Mouse (Mus musculus) heart, embryonic 14.5 days (tissue): ENCODE measurements around the gene Tbkbp1. TPM values are rescaled to one million over a fixed set of nuclear protein-coding genes. Genes with fewer than 3 reads are reported as not detected.

Source experiments
- ATAC-seq: fragments of 200-750 bp; cut with Nextera tagmentation; 2 replicates; pipeline ENCODE4 v1.8.0; 2017; ENCODE audit warnings: low read depth, moderate TSS enrichment; ENCODE audit not compliant: insufficient number of reproducible peaks, insufficient read depth, low FRiP score
- H3K27ac ChIP-seq, 2 experiments: fragments of 200-500 bp in 1 of 2; fragments of 300-500 bp in 1 of 2; sonication (generic) in 1 of 2; replicated peaks in 1 of 2; 2 replicates each; pipeline ENCODE4 v1.5.1; 2012 to 2014; ENCODE audit warnings: low read depth in 2 of 2, low read length in 2 of 2, control low read depth in 1 of 2, mild to moderate bottlenecking in 1 of 2, mixed read lengths in 1 of 2; ENCODE audit not compliant: control insufficient read depth in 1 of 2, insufficient read depth in 1 of 2
- H3K27me3 ChIP-seq: fragments of 300-500 bp; sonication (generic); 2 replicates; pipeline ENCODE4 v1.6.1; 2014; ENCODE audit warnings: mild to moderate bottlenecking, low read length, control low read depth; ENCODE audit not compliant: control insufficient read depth, insufficient read depth
- H3K36me3 ChIP-seq: fragments of 300-500 bp; sonication (generic); 2 replicates; pipeline ENCODE4 v1.6.1; 2014; ENCODE audit warnings: mild to moderate bottlenecking, control low read depth, low read length, mixed read lengths; ENCODE audit not compliant: control insufficient read depth, insufficient read depth
- H3K4me1 ChIP-seq, 2 experiments: fragments of 200-500 bp in 1 of 2; fragments of 300-500 bp in 1 of 2; sonication (generic) in 1 of 2; 2 replicates each; pipeline ENCODE4 v1.6.1; 2012 to 2014; ENCODE audit warnings: low read length in 2 of 2, control low read depth in 1 of 2, mixed read lengths in 1 of 2; ENCODE audit not compliant: control insufficient read depth in 2 of 2, insufficient read depth in 2 of 2
- H3K4me2 ChIP-seq: fragments of 300-500 bp; sonication (generic); 2 replicates; pipeline ENCODE4 v1.6.1; 2014; ENCODE audit warnings: mild to moderate bottlenecking, low read length
- H3K4me3 ChIP-seq, 2 experiments: fragments of 200-500 bp in 1 of 2; fragments of 300-500 bp in 1 of 2; sonication (generic) in 1 of 2; 2 replicates each; pipeline ENCODE4 v1.5.1; 2012 to 2014; ENCODE audit warnings: low read length in 2 of 2, mild to moderate bottlenecking in 2 of 2, control low read depth in 1 of 2, low read depth in 1 of 2, moderate library complexity in 1 of 2; ENCODE audit not compliant: control insufficient read depth in 1 of 2, insufficient read depth in 1 of 2
- H3K9ac ChIP-seq: fragments of 300-500 bp; sonication (generic); 2 replicates; pipeline ENCODE4 v1.6.1; 2014; ENCODE audit warnings: mild to moderate bottlenecking, low read length
- H3K9me3 ChIP-seq: fragments of 300-500 bp; sonication (generic); 2 replicates; pipeline ENCODE4 v1.6.1; 2016; ENCODE audit warnings: low read length, control low read depth; ENCODE audit not compliant: control insufficient read depth
- WGBS: fragments of 180-500 bp; shearing (Covaris S2); extraction: QIAGEN DNeasy Blood & Tissue Kit; methylation state at CpG from one replicate; pipeline ENCODE4 v1.1.7; 2014; 5-methylcytosine and 5-hydroxymethylcytosine counted together
- polyA plus RNA-seq: library from polyadenylated mRNA; unstranded; fragments of >200 nt; fragmentation: Nextera tagmentation; extraction: Ambion mirVana; gene quantifications from 2 replicates; pipeline ENCODE4 v1.2.1, GENCODE M21; 2014

Gene Tbkbp1
- polyA plus RNA-seq, 1 experiment from 2014 or later = 7.3 TPM

DNA sequence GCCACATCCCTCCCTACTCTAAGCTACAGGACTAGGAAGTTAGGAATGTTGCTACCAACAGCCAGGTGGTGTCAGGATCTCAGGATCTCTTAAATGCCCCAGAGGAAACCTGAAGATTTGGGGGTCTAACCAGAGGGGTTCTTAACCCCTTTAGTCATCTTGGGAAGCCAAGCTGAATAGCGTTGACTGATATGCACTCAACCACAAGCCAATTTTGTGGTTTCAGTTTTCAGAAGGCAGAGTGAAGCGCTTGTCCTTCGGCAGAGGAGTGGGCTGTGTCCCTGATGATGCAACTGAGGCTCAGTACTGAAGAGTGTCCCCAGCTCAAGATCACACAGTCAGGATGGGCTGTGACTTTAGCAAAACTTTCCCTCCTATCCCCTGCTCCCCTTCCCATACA is 22.3 kb downstream of the Tbkbp1 start:
- Histone ChIP-seq H3K27me3 (peaks cover 33% of the 10 kb centered on the region), H3K36me3 (no peaks in the 10 kb centered on the region), H3K9me3 (no peaks in the 10 kb centered on the region), H3K27ac (no peak overlapping the region), H3K9ac (no peak overlapping the region), H3K4me2 (no peak overlapping the region), H3K4me1 (no peaks in the 10 kb centered on the region), H3K4me3 (no peak overlapping the region)
- WGBS = 69% methylated on average over 3 of the region's 3 CpGs
- no peak for ATAC-seq

DNA sequence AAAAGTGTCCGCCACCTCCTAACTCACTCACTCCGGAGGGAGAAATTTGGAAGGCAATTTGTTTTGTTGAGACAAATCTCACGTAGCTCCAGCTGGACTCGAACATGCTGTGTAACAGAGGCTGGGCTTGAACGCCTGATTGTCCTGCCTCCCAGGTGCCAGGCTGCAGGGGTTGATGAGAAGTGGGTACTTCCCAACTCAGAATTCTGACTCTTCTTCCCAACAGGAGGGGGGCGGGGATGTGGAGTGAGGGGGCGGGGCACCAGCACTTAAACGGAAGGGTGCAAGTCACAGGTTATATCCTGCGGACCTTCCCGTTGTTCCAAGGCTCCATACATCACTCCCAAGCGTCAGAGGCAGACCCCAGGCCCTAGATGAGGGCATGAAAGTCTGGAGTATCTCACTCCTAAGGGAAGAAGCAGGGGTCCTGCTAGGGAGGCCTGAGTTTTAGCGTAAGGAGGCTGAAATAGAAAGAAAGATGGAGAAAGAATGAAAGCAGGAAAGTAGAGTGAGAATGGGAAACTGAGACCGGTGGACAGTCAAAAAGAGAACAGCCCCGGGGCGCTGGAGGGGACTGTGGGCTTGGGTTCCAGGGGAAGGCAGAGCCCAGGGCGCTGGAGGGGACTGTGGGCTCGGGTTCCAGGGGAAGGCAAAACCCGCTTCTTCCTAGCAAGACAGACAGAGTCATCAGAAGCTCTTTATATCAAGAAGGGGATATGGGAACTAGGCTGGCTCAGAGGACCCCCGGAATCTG is 23.6 kb downstream of the Tbkbp1 start:
- no peak overlapping the region for H3K27ac ChIP-seq
- WGBS = 21% methylated on average over 19 of the region's 19 CpGs

DNA sequence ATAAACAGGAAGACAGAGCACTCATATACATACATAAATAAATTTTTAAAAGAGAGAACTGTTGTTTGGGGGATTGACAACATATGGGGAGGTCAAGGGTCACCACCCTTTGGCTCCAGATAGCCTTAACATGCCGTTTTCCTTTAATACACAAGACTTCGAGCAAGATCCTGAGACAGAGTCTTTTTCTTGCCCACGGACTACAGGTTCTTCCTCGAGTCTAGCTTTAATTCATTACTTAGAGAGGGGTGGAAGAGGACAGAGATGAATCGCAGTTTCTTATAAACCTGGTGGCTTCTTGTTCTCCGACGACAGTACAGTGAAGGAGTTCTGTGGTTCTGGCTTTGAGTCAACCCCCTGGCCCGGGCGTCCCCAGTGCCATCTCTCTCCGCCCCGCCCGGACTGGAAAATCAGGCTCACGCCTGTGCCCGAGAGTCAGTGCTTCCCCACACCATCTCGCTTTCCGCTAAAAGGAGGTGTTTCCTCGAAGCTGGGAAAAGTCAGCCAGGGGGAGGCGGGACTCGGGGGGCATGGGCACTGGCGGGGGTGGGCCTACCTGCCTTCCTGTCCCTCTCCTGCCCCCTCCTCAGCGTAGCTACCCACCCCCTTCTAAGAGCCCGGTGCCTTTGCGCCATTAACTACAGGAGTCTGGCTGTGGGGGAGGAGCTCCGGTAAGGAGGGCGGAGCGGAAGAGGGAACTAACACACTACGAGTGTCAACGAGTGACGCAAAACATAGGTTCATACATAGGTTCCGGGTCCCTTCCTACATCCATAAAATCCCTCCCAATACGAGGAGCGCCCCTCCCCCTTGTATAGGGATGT is 24.4 kb downstream of the Tbkbp1 start:
- peak overlapping the region; percentile 57 for H3K9ac ChIP-seq
- H3K4me2 ChIP-seq = peak overlapping the region; percentile 73
- ATAC-seq = peak; percentile 51; the same call in 1 of the 2 replicates
- H3K27ac ChIP-seq = no peak overlapping the region
- H3K9me3 ChIP-seq = no peaks in the 10 kb centered on the region
- 4% methylated on average over 32 of the region's 32 CpGs for WGBS
- H3K27me3 ChIP-seq = peaks cover 23% of the 10 kb centered on the region; the same call in 1 of the 2 replicates
- peak overlapping the region; percentile 31 to 43 for H3K4me3 ChIP-seq
- no peaks in the 10 kb centered on the region for H3K36me3 ChIP-seq
- H3K4me1 ChIP-seq = no peaks in the 10 kb centered on the region

More for the DNA sequence above, 23.6 kb downstream of the Tbkbp1 start:
- no peaks in the 10 kb centered on the region for H3K9me3 ChIP-seq
- no peak for ATAC-seq
- H3K4me1 ChIP-seq = no peaks in the 10 kb centered on the region
- H3K36me3 ChIP-seq = no peaks in the 10 kb centered on the region
- peak overlapping the region; percentile 31 to 43 for H3K4me3 ChIP-seq
- peaks cover 27% of the 10 kb centered on the region for H3K27me3 ChIP-seq
- H3K9ac ChIP-seq = peak overlapping the region; percentile 57
- peak overlapping the region; percentile 73 for H3K4me2 ChIP-seq

DNA sequence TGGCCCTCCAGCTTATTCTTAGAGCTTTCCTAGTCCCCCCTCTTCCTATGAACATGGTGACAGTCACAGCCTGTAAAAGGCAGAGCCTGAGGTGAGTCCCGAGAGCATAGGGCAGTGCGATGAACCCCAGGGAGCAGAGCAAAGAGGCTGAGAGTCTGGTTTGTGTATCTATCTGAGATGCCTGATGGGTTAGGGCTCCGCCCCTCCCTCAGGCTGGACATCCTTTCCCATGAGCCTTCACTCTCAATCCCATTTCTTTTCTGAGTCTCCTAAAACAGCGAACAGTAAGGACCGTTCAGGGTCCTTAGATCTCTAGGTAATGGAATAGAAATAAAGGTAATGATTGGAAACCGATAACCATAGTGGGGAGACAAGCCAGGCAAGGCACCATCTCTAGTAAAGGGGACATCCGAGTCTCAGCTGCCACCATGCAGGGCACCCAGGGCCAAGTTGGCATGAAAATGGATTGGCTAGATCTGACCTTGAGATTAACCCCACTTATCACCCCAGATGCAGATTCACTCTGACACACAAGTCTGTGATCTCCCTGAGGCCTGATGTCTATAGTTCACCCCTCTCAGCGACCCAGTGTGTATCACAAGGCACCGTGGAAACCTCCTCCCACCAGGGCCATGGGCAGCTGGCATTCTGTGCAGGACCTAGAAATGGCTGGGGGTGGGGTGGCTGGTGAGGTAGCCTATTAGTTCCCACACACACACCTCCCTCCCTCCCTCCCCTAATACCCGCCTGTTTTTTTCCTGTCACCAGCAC is 26.8 kb downstream of the Tbkbp1 start:
- Histone ChIP-seq H3K9ac (no peak overlapping the region), H3K4me3 (no peak overlapping the region), H3K4me2 (no peak overlapping the region), H3K36me3 (no peaks in the 10 kb centered on the region), H3K4me1 (no peaks in the 10 kb centered on the region; a peak in 1 of 4 replicates), H3K27me3 (peaks cover 21% of the 10 kb centered on the region), H3K9me3 (no peaks in the 10 kb centered on the region), H3K27ac (no peak overlapping the region)
- no peak for ATAC-seq
- 53% methylated on average over 10 of the region's 10 CpGs for WGBS

DNA sequence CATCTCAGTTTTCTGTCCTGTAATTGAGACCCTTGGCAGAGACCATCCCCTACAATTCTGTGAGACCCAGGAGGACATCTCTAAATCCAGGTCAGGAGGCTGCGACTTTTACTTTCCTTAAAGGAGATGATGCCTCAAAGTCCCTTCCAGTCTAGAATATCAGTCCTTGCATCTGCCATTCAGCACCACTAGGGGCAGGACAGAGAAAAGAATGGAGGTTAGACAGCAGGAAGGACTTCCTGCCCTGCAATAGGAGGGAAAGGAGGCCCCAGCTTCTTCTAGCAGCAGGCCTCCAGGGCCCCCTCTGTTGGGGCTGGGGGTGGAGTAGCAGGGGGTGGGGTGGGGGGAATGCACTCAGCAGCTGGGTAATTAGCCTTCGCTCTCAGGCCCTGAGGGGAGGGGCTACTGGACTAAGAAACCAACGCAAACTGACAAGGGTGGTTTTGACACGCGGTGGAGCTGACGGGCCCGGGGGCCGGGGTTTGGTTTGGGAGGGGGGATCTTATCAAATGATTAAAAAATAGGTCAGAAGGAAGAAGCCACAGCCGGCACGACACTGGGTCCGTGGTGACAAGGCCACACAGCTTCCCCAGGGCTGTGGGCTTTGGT is 27.9 kb downstream of the Tbkbp1 start:
- no peak overlapping the region for H3K4me2 ChIP-seq
- no peaks in the 10 kb centered on the region for H3K36me3 ChIP-seq
- H3K4me3 ChIP-seq = no peak overlapping the region
- peaks cover 25% of the 10 kb centered on the region for H3K27me3 ChIP-seq
- no peak for ATAC-seq
- H3K9ac ChIP-seq = no peak overlapping the region
- 11% methylated on average over 11 of the region's 11 CpGs for WGBS
- H3K4me1 ChIP-seq = no peaks in the 10 kb centered on the region; a peak in 1 of 4 replicates
- no peaks in the 10 kb centered on the region for H3K9me3 ChIP-seq
- no peak overlapping the region for H3K27ac ChIP-seq

DNA sequence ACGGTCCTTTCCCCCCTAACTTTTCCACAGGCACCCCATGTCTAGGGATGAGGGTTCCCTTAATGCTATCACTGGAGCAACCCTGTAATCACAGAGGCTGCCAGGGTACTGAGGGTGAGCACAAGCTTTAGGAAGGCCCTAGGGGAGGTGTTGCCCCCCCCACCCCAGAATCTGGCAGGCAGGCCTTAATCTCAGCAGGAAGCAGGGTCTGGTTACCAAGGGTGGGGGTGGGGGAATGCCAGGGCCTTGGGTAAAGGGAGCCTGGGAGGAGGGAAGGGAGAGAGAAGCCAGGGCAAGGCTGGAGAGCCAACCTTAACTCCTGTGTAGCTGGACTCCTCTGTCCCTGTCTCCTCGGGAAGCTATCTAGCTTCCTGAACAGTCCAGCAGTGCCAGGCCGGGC is 30.7 kb downstream of the Tbkbp1 start:
- Histone ChIP-seq H3K9ac (no peak overlapping the region; the same call in 1 of the 2 replicates), H3K27me3 (peaks cover 39% of the 10 kb centered on the region), H3K27ac (no peak overlapping the region), H3K36me3 (no peaks in the 10 kb centered on the region), H3K4me1 (peaks cover 0 to under 1% of the 10 kb centered on the region in 2 experiments; a peak in 1 of 4 replicates), H3K4me3 (no peak overlapping the region), H3K9me3 (no peaks in the 10 kb centered on the region), H3K4me2 (no peak overlapping the region)
- no peak for ATAC-seq
- 45% methylated on average over 3 of the region's 3 CpGs for WGBS

DNA sequence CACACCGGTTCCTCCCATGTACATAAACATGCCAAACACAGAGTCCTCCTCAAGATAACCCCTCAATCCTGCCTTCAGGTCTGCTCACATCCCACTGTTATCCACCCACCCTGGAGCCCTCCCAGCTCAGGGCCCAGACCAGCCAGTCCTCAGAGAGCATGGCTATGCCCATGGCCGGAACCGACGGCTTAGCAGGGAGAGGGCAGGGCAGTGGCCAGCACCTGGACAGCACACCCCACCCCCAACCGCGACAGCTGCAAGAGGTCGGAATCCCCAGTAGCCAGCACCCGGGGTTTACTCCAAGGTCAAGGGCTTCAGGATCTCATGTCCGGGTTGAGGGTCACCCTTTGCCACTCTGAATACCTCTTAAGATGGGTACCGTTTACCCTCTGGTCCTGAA is 31.1 kb downstream of the Tbkbp1 start:
- Histone ChIP-seq H3K4me2 (no peak overlapping the region), H3K4me3 (no peak overlapping the region), H3K36me3 (no peaks in the 10 kb centered on the region), H3K9me3 (no peaks in the 10 kb centered on the region), H3K27me3 (peaks cover 44% of the 10 kb centered on the region), H3K4me1 (peaks cover 2 to 5% of the 10 kb centered on the region in 2 experiments; a peak in 2 of 4 replicates), H3K9ac (no peak overlapping the region), H3K27ac (no peak overlapping the region)
- no peak for ATAC-seq
- 51% methylated on average over 10 of the region's 10 CpGs for WGBS
